Mouse (Mus musculus): Measurements from ENCODE around the gene Col4a6. TPM values are rescaled to one million over a fixed set of nuclear protein-coding genes. Genes with fewer than 3 reads are reported as not detected.

Col4a6 gene
- total and polyA plus RNA-seq, 3 experiments: 1.4 to 2.5 (median 2.0) TPM

GRCm38 (mm10) chrX:141316217-141316616 lies 157.7 kb downstream of the Col4a6 start:
- no peak overlapping the region for H3K4me3 ChIP-seq
- 64% methylated on average over 1 of the region's 1 CpGs for whole genome bisulfite sequencing
- H3K79me2 ChIP-seq (replicated peaks; ENCODE audit: control insufficient read depth, insufficient read depth, low read length): no peaks in the 10 kb centered on the region
- DNase-seq: no peak
- no peak overlapping the region for H3K9ac ChIP-seq (ENCODE audit: low read depth, low read length)
- H3K36me3 ChIP-seq (ENCODE audit: control insufficient read depth, insufficient read depth, low read length): no peaks in the 10 kb centered on the region
- no peaks in the 10 kb centered on the region for H3K27me3 ChIP-seq (ENCODE audit: control insufficient read depth, insufficient read depth, low read length)
- TF ChIP-seq POLR2A (IDR thresholded peaks at IDR 0.05; ENCODE audit: insufficient read depth, low read depth, low read length) (no peak), EP300 (IDR thresholded peaks at IDR 0.05; ENCODE audit: insufficient read depth, low read depth, low read length) (no peak), CTCF (IDR thresholded peaks at IDR 0.05) (no peak)
- intact Hi-C loops (cut with DNase I): no loop called here
- no peak overlapping the region for H3K27ac ChIP-seq
- H3K4me1 ChIP-seq (ENCODE audit: control insufficient read depth, insufficient read depth, low read length): no peaks in the 10 kb centered on the region

GRCm38 (mm10) chrX:141315795-141316194 lies 158.1 kb downstream of the Col4a6 start:
- intact Hi-C loops (cut with DNase I): no loop called here
- DNase-seq: no peak
- H3K27ac ChIP-seq: no peak overlapping the region
- H3K9ac ChIP-seq (ENCODE audit: low read depth, low read length): no peak overlapping the region
- 25% methylated on average over 3 of the region's 3 CpGs for WGBS
- H3K79me2 ChIP-seq (replicated peaks; ENCODE audit: control insufficient read depth, insufficient read depth, low read length): no peaks in the 10 kb centered on the region
- H3K4me1 ChIP-seq (ENCODE audit: control insufficient read depth, insufficient read depth, low read length): no peaks in the 10 kb centered on the region
- no peaks in the 10 kb centered on the region for H3K36me3 ChIP-seq (ENCODE audit: control insufficient read depth, insufficient read depth, low read length)
- H3K4me3 ChIP-seq: no peak overlapping the region
- TF ChIP-seq EP300 (IDR thresholded peaks at IDR 0.05; ENCODE audit: insufficient read depth, low read depth, low read length): no peak
- TF ChIP-seq CTCF (IDR thresholded peaks at IDR 0.05): no peak
- TF ChIP-seq POLR2A (IDR thresholded peaks at IDR 0.05; ENCODE audit: insufficient read depth, low read depth, low read length): no peak
- H3K27me3 ChIP-seq (ENCODE audit: control insufficient read depth, insufficient read depth, low read length): no peaks in the 10 kb centered on the region

GRCm38 (mm10) chrX:141292702-141293462 lies 181.0 kb downstream of the Col4a6 start:
- no peaks in the 10 kb centered on the region for H3K79me2 ChIP-seq (replicated peaks; ENCODE audit: control insufficient read depth, insufficient read depth, low read length)
- no peaks in the 10 kb centered on the region for H3K36me3 ChIP-seq (ENCODE audit: control insufficient read depth, insufficient read depth, low read length)
- H3K9ac ChIP-seq (ENCODE audit: low read depth, low read length): no peak overlapping the region
- no peaks in the 10 kb centered on the region for H3K27me3 ChIP-seq (ENCODE audit: control insufficient read depth, insufficient read depth, low read length)
- no peaks in the 10 kb centered on the region for H3K4me1 ChIP-seq (ENCODE audit: control insufficient read depth, insufficient read depth, low read length)
- H3K4me3 ChIP-seq: no peak overlapping the region
- 42% methylated on average over 3 of the region's 3 CpGs for WGBS
- H3K27ac ChIP-seq: no peak overlapping the region
- TF ChIP-seq POLR2A (IDR thresholded peaks at IDR 0.05; ENCODE audit: insufficient read depth, low read depth, low read length) (no peak), EP300 (IDR thresholded peaks at IDR 0.05; ENCODE audit: insufficient read depth, low read depth, low read length) (no peak)
- intact Hi-C loops (cut with DNase I): no loop called here
- DNase-seq: no peak

- intact Hi-C loops (cut with DNase I): no loop called here
- TF ChIP-seq EP300 (IDR thresholded peaks at IDR 0.05; ENCODE audit: insufficient read depth, low read depth, low read length) (no peak), POLR2A (IDR thresholded peaks at IDR 0.05; ENCODE audit: insufficient read depth, low read depth, low read length) (no peak), CTCF (IDR thresholded peaks at IDR 0.05) (no peak)
- Histone ChIP-seq H3K79me2 (replicated peaks; ENCODE audit: control insufficient read depth, insufficient read depth, low read length) (no peaks in the 10 kb centered on the region), H3K36me3 (ENCODE audit: control insufficient read depth, insufficient read depth, low read length) (no peaks in the 10 kb centered on the region), H3K4me3 (no peak overlapping the region), H3K9ac (ENCODE audit: low read depth, low read length) (no peak overlapping the region), H3K27me3 (ENCODE audit: control insufficient read depth, insufficient read depth, low read length) (no peaks in the 10 kb centered on the region), H3K27ac (no peak overlapping the region), H3K4me1 (ENCODE audit: control insufficient read depth, insufficient read depth, low read length) (no peaks in the 10 kb centered on the region)
- 90% methylated on average over 2 of the region's 2 CpGs for WGBS
- DNase-seq: no peak
Measured at GRCm38 (mm10) chrX:141276397-141276796, 197.5 kb downstream of the Col4a6 start.

GRCm38 (mm10) chrX:141265986-141266385 lies 207.9 kb downstream of the Col4a6 start:
- Histone ChIP-seq H3K27me3 (ENCODE audit: control insufficient read depth, insufficient read depth, low read length) (no peaks in the 10 kb centered on the region), H3K79me2 (replicated peaks; ENCODE audit: control insufficient read depth, insufficient read depth, low read length) (no peaks in the 10 kb centered on the region), H3K4me3 (no peak overlapping the region), H3K4me1 (ENCODE audit: control insufficient read depth, insufficient read depth, low read length) (no peaks in the 10 kb centered on the region), H3K36me3 (ENCODE audit: control insufficient read depth, insufficient read depth, low read length) (no peaks in the 10 kb centered on the region), H3K9ac (ENCODE audit: low read depth, low read length) (no peak overlapping the region), H3K27ac (no peak overlapping the region)
- intact Hi-C loops (cut with DNase I): no loop called here
- 43% methylated on average over 1 of the region's 1 CpGs for WGBS
- TF ChIP-seq EP300 (IDR thresholded peaks at IDR 0.05; ENCODE audit: insufficient read depth, low read depth, low read length): no peak
- no peak for TF ChIP-seq POLR2A (IDR thresholded peaks at IDR 0.05; ENCODE audit: insufficient read depth, low read depth, low read length)
- no peak for TF ChIP-seq CTCF (IDR thresholded peaks at IDR 0.05)
- DNase-seq: no peak

- no peak overlapping the region for H3K27ac ChIP-seq
- no peaks in the 10 kb centered on the region for H3K79me2 ChIP-seq (replicated peaks; ENCODE audit: control insufficient read depth, insufficient read depth, low read length)
- no peaks in the 10 kb centered on the region for H3K36me3 ChIP-seq (ENCODE audit: control insufficient read depth, insufficient read depth, low read length)
- H3K9ac ChIP-seq (ENCODE audit: low read depth, low read length): no peak overlapping the region
- no peak overlapping the region for H3K4me3 ChIP-seq
- DNase-seq: no peak
- intact Hi-C loops (cut with DNase I): no loop called here
- H3K4me1 ChIP-seq (ENCODE audit: control insufficient read depth, insufficient read depth, low read length): no peaks in the 10 kb centered on the region
- TF ChIP-seq CTCF (IDR thresholded peaks at IDR 0.05): no peak
- TF ChIP-seq POLR2A (IDR thresholded peaks at IDR 0.05; ENCODE audit: insufficient read depth, low read depth, low read length): no peak
- TF ChIP-seq EP300 (IDR thresholded peaks at IDR 0.05; ENCODE audit: insufficient read depth, low read depth, low read length): no peak
- no peaks in the 10 kb centered on the region for H3K27me3 ChIP-seq (ENCODE audit: control insufficient read depth, insufficient read depth, low read length)
- WGBS: 71% methylated on average over 1 of the region's 1 CpGs
Measured at GRCm38 (mm10) chrX:141249636-141250035, 224.2 kb downstream of the Col4a6 start.

Measured in heart, adult 2 months (tissue).